Mouse (Mus musculus) adrenal gland, postnatal 0 days (tissue): Measurements from ENCODE around the gene Kcnk5. TPM values are rescaled to one million over a fixed set of nuclear protein-coding genes. Genes with fewer than 3 reads are reported as not detected.

ENCODE experiments used
- polyA plus RNA-seq: library from polyadenylated mRNA; unstranded; fragments of >200 nt; fragmentation: Nextera tagmentation; extraction: Ambion mirVana; gene quantifications from 2 replicates; pipeline ENCODE4 v1.2.1, GENCODE M21; 2015

Kcnk5 gene
- 3.2 and 4.5 TPM in 2 replicates for polyA plus RNA-seq

GRCm38 (mm10) chr14:20181466-20181921 is at the start of gene Kcnk5:
Gene Kcnk5 (minus strand): TSS chr14:20181809.

GRCm38 (mm10) chr14:20138484-20139355 is 42.9 kb downstream of the Kcnk5 start, which contains the start of gene Saysd1:
Gene Saysd1 (minus strand): TSS chr14:20138534.

Other genes with a start within 250 kb of the Kcnk5 start
- gene Gng2, start 204.2 kb downstream of the Kcnk5 start, polyA plus RNA-seq = 39.3 and 76.8 TPM in 2 replicates
- gene Saysd1, start 43.3 kb downstream of the Kcnk5 start, polyA plus RNA-seq = 21.0 and 25.3 TPM in 2 replicates
- gene Kcnk16, start 87.4 kb upstream of the Kcnk5 start, polyA plus RNA-seq = 0.15 TPM in 1 of 2 replicates, not detected in the other
- gene Nudt13, start 112.9 kb upstream of the Kcnk5 start, polyA plus RNA-seq = 14.6 and 25.8 TPM in 2 replicates
- 22.5 and 33.4 TPM in 2 replicates for gene Ecd, start 166.3 kb upstream of the Kcnk5 start, polyA plus RNA-seq
- 19.8 and 19.9 TPM in 2 replicates for gene Fam149b, start 166.4 kb upstream of the Kcnk5 start, polyA plus RNA-seq
- gene Dnajc9, start 207.1 kb upstream of the Kcnk5 start, polyA plus RNA-seq = 68.1 and 85.6 TPM in 2 replicates
- 117 and 138 TPM in 2 replicates for gene Mrps16, start 211.8 kb upstream of the Kcnk5 start, polyA plus RNA-seq